Mouse (Mus musculus) heart, embryonic 13.5 days (tissue): ENCODE results near the gene Olfr94. TPM values are rescaled to one million over a fixed set of nuclear protein-coding genes. Genes with fewer than 3 reads are reported as not detected.

Experiments
- ATAC-seq: fragments of 200-750 bp; cut with Nextera tagmentation; 2 replicates; pipeline ENCODE4 v1.8.0; 2017; ENCODE audit warnings: moderate TSS enrichment; ENCODE audit not compliant: insufficient number of reproducible peaks, low FRiP score, low TSS enrichment; ENCODE audit errors: extremely low read depth
- H3K27ac ChIP-seq: fragments of 300-500 bp; sonication (generic); replicated peaks from 2 replicates; pipeline ENCODE4 v1.5.1; 2015; ENCODE audit warnings: moderate library complexity, mild to moderate bottlenecking, inconsistent platforms
- H3K27me3 ChIP-seq: fragments of 300-500 bp; sonication (generic); replicated peaks from 2 replicates; pipeline ENCODE4 v1.6.1; 2015; ENCODE audit warnings: mild to moderate bottlenecking, inconsistent platforms
- H3K36me3 ChIP-seq: fragments of 300-500 bp; sonication (generic); 2 replicates; pipeline ENCODE4 v1.6.1; 2015; ENCODE audit warnings: mild to moderate bottlenecking, inconsistent platforms
- H3K4me1 ChIP-seq: fragments of 300-500 bp; sonication (generic); 2 replicates; pipeline ENCODE4 v1.6.1; 2015; ENCODE audit warnings: inconsistent platforms
- H3K4me2 ChIP-seq: fragments of 300-500 bp; sonication (generic); 2 replicates; pipeline ENCODE4 v1.6.1; 2015; ENCODE audit warnings: inconsistent platforms, mild to moderate bottlenecking, moderate library complexity
- H3K4me3 ChIP-seq: fragments of 300-500 bp; sonication (generic); 2 replicates; pipeline ENCODE4 v1.5.1; 2015; ENCODE audit warnings: moderate library complexity, mild to moderate bottlenecking, inconsistent platforms
- H3K9ac ChIP-seq: fragments of 300-500 bp; sonication (generic); 2 replicates; pipeline ENCODE4 v1.6.1; 2015; ENCODE audit warnings: inconsistent platforms, mild to moderate bottlenecking, moderate library complexity
- H3K9me3 ChIP-seq: fragments of 300-500 bp; sonication (generic); 2 replicates; pipeline ENCODE4 v1.6.1; 2016; ENCODE audit warnings: inconsistent platforms
- WGBS: fragments of 180-500 bp; shearing (Covaris S2); methylation state at CpG from one replicate; pipeline ENCODE4 v1.1.7; 2015; ENCODE audit warnings: mixed read lengths; 5-methylcytosine and 5-hydroxymethylcytosine counted together
- polyA plus RNA-seq: library from polyadenylated mRNA; unstranded; fragments of >200 nt; fragmentation: Nextera tagmentation; extraction: Ambion mirVana; gene quantifications from 2 replicates; pipeline ENCODE4 v1.2.1, GENCODE M21; 2015

The Olfr94 gene
- polyA plus RNA-seq, 1 experiment from 2014 or later = not detected

- 24% methylated on average over 3 of the region's 3 CpGs for WGBS
- no peaks in the 10 kb centered on the region for H3K9me3 ChIP-seq
- H3K36me3 ChIP-seq = no peaks in the 10 kb centered on the region
- no peaks in the 10 kb centered on the region for H3K4me1 ChIP-seq
- H3K4me2 ChIP-seq = no peak overlapping the region
- peaks cover 45% of the 10 kb centered on the region for H3K27me3 ChIP-seq
- no peak overlapping the region for H3K27ac ChIP-seq
- H3K4me3 ChIP-seq = no peak overlapping the region
- ATAC-seq = no peak
- no peak overlapping the region for H3K9ac ChIP-seq
These were observed 3.1 kb upstream of the Olfr94 start for GRCm38 (mm10) chr17:37203917-37204236.

- H3K9ac ChIP-seq = no peak overlapping the region
- no peaks in the 10 kb centered on the region for H3K9me3 ChIP-seq
- ATAC-seq = no peak
- WGBS = 1% methylated on average over 4 of the region's 4 CpGs
- no peak overlapping the region for H3K27ac ChIP-seq
- H3K4me1 ChIP-seq = no peaks in the 10 kb centered on the region
- H3K4me2 ChIP-seq = no peak overlapping the region
- H3K27me3 ChIP-seq = peaks cover 45% of the 10 kb centered on the region
- no peak overlapping the region for H3K4me3 ChIP-seq
- no peaks in the 10 kb centered on the region for H3K36me3 ChIP-seq
These were observed 2.6 kb upstream of the Olfr94 start for GRCm38 (mm10) chr17:37203206-37203916.

- Histone ChIP-seq H3K9ac (peak overlapping the region; percentile 29), H3K36me3 (no peaks in the 10 kb centered on the region), H3K27ac (no peak overlapping the region), H3K27me3 (peaks cover 85% of the 10 kb centered on the region), H3K4me2 (peak overlapping the region; percentile 85), H3K4me3 (peak overlapping the region; percentile 59), H3K4me1 (peaks cover 9% of the 10 kb centered on the region), H3K9me3 (no peaks in the 10 kb centered on the region)
- WGBS = under 1% methylated on average over 77 of the region's 77 CpGs
- ATAC-seq = no peak
These were observed 3.7 kb downstream of the Olfr94 start for GRCm38 (mm10) chr17:37196845-37197724.

GRCm38 (mm10) chr17:37194782-37195181 lies 6.0 kb downstream of the Olfr94 start:
- peaks cover 9% of the 10 kb centered on the region for H3K4me1 ChIP-seq
- no peaks in the 10 kb centered on the region for H3K36me3 ChIP-seq
- no peak overlapping the region for H3K9ac ChIP-seq
- ATAC-seq = no peak
- H3K9me3 ChIP-seq = no peaks in the 10 kb centered on the region
- H3K27me3 ChIP-seq = peaks cover 62% of the 10 kb centered on the region
- H3K4me3 ChIP-seq = no peak overlapping the region
- WGBS = 80% methylated on average over 5 of the region's 5 CpGs
- no peak overlapping the region for H3K4me2 ChIP-seq
- no peak overlapping the region for H3K27ac ChIP-seq

GRCm38 (mm10) chr17:37193656-37194055 lies 7.1 kb downstream of the Olfr94 start, which contains the start of gene Ubd:
TSS of gene Ubd (plus strand) at chr17:37193892.
- Histone ChIP-seq H3K9me3 (no peaks in the 10 kb centered on the region), H3K4me1 (peaks cover 9% of the 10 kb centered on the region)
- no peak for ATAC-seq

GRCm38 (mm10) chr17:37193032-37193431 lies 7.8 kb downstream of the Olfr94 start:
- Histone ChIP-seq H3K27ac (no peak overlapping the region), H3K9me3 (no peaks in the 10 kb centered on the region), H3K4me2 (no peak overlapping the region), H3K9ac (no peak overlapping the region), H3K4me3 (no peak overlapping the region), H3K36me3 (no peaks in the 10 kb centered on the region), H3K4me1 (peaks cover 9% of the 10 kb centered on the region), H3K27me3 (peaks cover 46% of the 10 kb centered on the region)
- ATAC-seq = no peak

More at GRCm38 (mm10) chr17:37193656-37194055, 7.1 kb downstream of the Olfr94 start, which contains the start of gene Ubd:
- no peak within 1 kb of the TSS for H3K9ac ChIP-seq
- H3K36me3 ChIP-seq = no peaks in the 10 kb centered on the region
- H3K27ac ChIP-seq = no peak within 1 kb of the TSS
- WGBS = 62% methylated on average over 2 of the region's 2 CpGs
- H3K27me3 ChIP-seq = peaks cover 52% of the 10 kb centered on the region
- H3K4me3 ChIP-seq = no peak within 1 kb of the TSS
- H3K4me2 ChIP-seq = no peak within 1 kb of the TSS

- Histone ChIP-seq H3K4me2 (no peak overlapping the region), H3K9ac (no peak overlapping the region), H3K4me3 (no peak overlapping the region), H3K27me3 (peaks cover 22% of the 10 kb centered on the region), H3K9me3 (no peaks in the 10 kb centered on the region), H3K27ac (no peak overlapping the region), H3K4me1 (no peaks in the 10 kb centered on the region), H3K36me3 (no peaks in the 10 kb centered on the region)
- ATAC-seq = no peak
- WGBS = 32% methylated on average over 2 of the region's 2 CpGs
These were observed 10.1 kb downstream of the Olfr94 start for GRCm38 (mm10) chr17:37190711-37191110.

- ATAC-seq = no peak
- H3K36me3 ChIP-seq = no peaks in the 10 kb centered on the region
- no peaks in the 10 kb centered on the region for H3K4me1 ChIP-seq
- H3K27ac ChIP-seq = no peak overlapping the region
- WGBS = 32% methylated on average over 6 of the region's 6 CpGs
- no peak overlapping the region for H3K9ac ChIP-seq
- no peak overlapping the region for H3K4me3 ChIP-seq
- no peaks in the 10 kb centered on the region for H3K9me3 ChIP-seq
- H3K4me2 ChIP-seq = no peak overlapping the region
- no peaks in the 10 kb centered on the region for H3K27me3 ChIP-seq
These were observed 15.3 kb downstream of the Olfr94 start for GRCm38 (mm10) chr17:37185474-37185873.

- ATAC-seq = no peak
- Histone ChIP-seq H3K4me1 (no peaks in the 10 kb centered on the region), H3K36me3 (no peaks in the 10 kb centered on the region), H3K27me3 (no peaks in the 10 kb centered on the region), H3K9me3 (no peaks in the 10 kb centered on the region), H3K4me3 (no peak within 1 kb of the TSS), H3K4me2 (no peak within 1 kb of the TSS), H3K27ac (no peak within 1 kb of the TSS), H3K9ac (no peak within 1 kb of the TSS)
These were observed 39.4 kb downstream of the Olfr94 start, which contains the start of gene Olfr93 for GRCm38 (mm10) chr17:37161394-37161793. TSS of gene Olfr93 (minus strand) at chr17:37161494.
